Mouse (Mus musculus) lung, postnatal 0 days (tissue): ENCODE results near the gene Cyp2d11. TPM values are rescaled to one million over a fixed set of nuclear protein-coding genes. Genes with fewer than 3 reads are reported as not detected.

Source experiments
- ATAC-seq: fragments of 200-750 bp; cut with Nextera tagmentation; 2 replicates; pipeline ENCODE4 v1.8.0; 2017; ENCODE audit warnings: moderate library complexity
- DNase-seq: peaks from one replicate; pipeline ENCODE4 v3.0.0-alpha.2; 2016; ENCODE audit warnings: low spot score
- H3K27ac ChIP-seq: fragments of 300-500 bp; sonication (generic); 2 replicates; pipeline ENCODE4 v1.5.1; 2014; ENCODE audit warnings: antibody characterized with exemption, mild to moderate bottlenecking, low read length, mixed read lengths
- H3K27me3 ChIP-seq: fragments of 300-500 bp; sonication (generic); replicated peaks from 2 replicates; pipeline ENCODE4 v1.6.1; 2014; ENCODE audit warnings: low read length, mixed read lengths; ENCODE audit not compliant: insufficient read depth
- H3K36me3 ChIP-seq: fragments of 300-500 bp; sonication (generic); 2 replicates; pipeline ENCODE4 v1.6.1; 2014; ENCODE audit warnings: low read length, mixed read lengths; ENCODE audit not compliant: insufficient read depth
- H3K4me1 ChIP-seq: fragments of 300-500 bp; sonication (generic); 2 replicates; pipeline ENCODE4 v1.6.1; 2014; ENCODE audit warnings: antibody characterized with exemption, low read depth, low read length, mixed read lengths; ENCODE audit not compliant: insufficient read depth
- H3K4me2 ChIP-seq: fragments of 300-500 bp; sonication (generic); replicated peaks from 2 replicates; pipeline ENCODE4 v1.6.1; 2014; ENCODE audit warnings: low read depth, mild to moderate bottlenecking, low read length, moderate library complexity, mixed read lengths
- H3K4me3 ChIP-seq: fragments of 300-500 bp; sonication (generic); 2 replicates; pipeline ENCODE4 v1.5.1; 2014; ENCODE audit warnings: low read depth, low read length
- H3K9ac ChIP-seq: fragments of 300-500 bp; sonication (generic); replicated peaks from 2 replicates; pipeline ENCODE4 v1.6.1; 2014; ENCODE audit warnings: low read depth, mild to moderate bottlenecking
- H3K9me3 ChIP-seq: fragments of 300-500 bp; sonication (generic); 2 replicates; pipeline ENCODE4 v1.6.1; 2016; ENCODE audit warnings: low read length, mixed read lengths
- CTCF ChIP-seq: IDR thresholded peaks from 2 replicates; pipeline ENCODE4 v1.5.1; 2016; ENCODE audit warnings: antibody characterized with exemption, mild to moderate bottlenecking
- EP300 ChIP-seq: IDR thresholded peaks from 2 replicates; pipeline ENCODE4 v1.6.1; 2016; ENCODE audit warnings: antibody characterized with exemption, mild to moderate bottlenecking, control low read depth
- WGBS: fragments of 180-500 bp; shearing (Covaris S2); extraction: QIAGEN DNeasy Blood & Tissue Kit; methylation state at CpG from one replicate; pipeline ENCODE4 v1.1.7; 2014; 5-methylcytosine and 5-hydroxymethylcytosine counted together
- polyA plus RNA-seq: library from polyadenylated mRNA; unstranded; fragments of >200 nt; fragmentation: Nextera tagmentation; extraction: Ambion mirVana; gene quantifications from 2 replicates; pipeline ENCODE4 v1.2.1, GENCODE M21; 2015

Cyp2d11 gene
- polyA plus RNA-seq, 1 experiment from 2014 or later, result not detected

DNA sequence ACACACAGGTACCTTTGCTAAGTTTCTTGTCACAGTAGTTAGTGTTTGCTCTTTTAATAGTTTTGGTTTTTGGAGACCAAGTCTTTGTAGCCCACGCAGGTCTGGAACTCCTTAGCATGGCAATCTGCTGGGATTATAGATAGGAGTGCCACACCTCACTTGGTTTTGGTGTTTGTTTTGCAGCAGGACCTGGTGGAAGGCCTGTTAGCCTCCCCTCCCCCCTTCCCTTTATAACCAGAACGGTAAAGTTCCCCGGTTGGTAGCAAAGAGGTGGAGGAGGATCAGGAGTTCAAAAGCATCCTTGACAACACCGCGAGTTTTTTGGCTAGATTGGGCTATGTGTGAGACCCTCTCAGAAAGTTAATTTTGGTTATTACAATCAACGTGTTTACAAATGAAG is 48.9 kb downstream of the Cyp2d11 start:
- WGBS, result 81% methylated on average over 6 of the region's 6 CpGs
- Histone ChIP-seq H3K27ac (no peak overlapping the region), H3K9me3 (no peaks in the 10 kb centered on the region), H3K9ac (no peak overlapping the region), H3K27me3 (no peaks in the 10 kb centered on the region), H3K4me1 (peaks cover 10% of the 10 kb centered on the region), H3K4me2 (no peak overlapping the region), H3K4me3 (no peak overlapping the region), H3K36me3 (peaks cover 17% of the 10 kb centered on the region)
- no peak for TF ChIP-seq CTCF
- no peak for TF ChIP-seq EP300
- no peak for DNase-seq
- no peak for ATAC-seq

DNA sequence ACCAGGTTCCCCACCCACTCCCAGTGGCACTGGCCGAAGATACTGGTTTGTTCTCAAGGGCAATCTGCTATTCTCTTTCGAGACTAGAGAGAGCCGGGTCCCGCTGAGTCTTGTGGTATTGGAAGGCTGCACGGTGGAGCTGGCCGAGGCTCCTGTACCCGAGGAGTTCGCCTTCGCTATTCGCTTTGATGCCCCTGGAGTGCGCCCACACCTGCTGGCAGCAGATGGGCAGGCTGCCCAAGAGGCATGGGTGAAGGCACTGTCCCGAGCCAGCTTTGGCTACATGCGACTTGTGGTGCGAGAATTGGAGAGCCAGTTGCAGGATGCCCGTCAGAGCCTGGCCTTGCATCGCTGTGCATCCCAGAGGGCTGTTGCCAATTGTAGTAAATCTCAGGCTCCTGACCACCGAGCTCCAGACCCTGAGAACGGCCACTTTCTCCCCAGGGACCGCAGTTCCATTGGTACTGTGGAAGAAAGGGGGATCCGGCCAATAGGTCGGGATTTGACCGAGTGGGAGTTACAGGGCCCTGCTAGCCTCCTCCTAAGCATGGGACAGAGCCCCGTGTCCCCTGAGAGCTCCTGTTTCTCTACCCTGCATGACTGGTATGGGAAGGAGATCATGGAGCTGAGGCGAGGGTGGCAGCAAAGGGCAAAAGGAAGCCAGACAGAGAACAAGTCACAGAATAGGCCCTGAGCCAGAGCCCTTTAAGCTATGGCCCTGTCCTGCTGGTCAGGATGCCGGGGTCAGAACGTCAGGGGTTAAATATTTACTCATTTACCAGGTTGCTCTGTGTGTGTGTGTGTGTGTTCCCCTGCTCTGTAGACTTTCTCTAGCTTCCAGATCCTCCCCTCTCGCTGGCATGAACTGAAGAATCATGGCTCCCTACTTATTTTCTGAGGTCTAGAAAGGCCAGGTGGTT is 50.2 kb downstream of the Cyp2d11 start:
- ATAC-seq, result no peak
- H3K4me3 ChIP-seq, result no peak overlapping the region
- no peaks in the 10 kb centered on the region for H3K9me3 ChIP-seq
- no peak for DNase-seq
- no peak overlapping the region for H3K9ac ChIP-seq
- H3K4me2 ChIP-seq, result no peak overlapping the region
- TF ChIP-seq CTCF (no peak), EP300 (no peak)
- H3K27ac ChIP-seq, result no peak overlapping the region
- H3K4me1 ChIP-seq, result peaks cover 10% of the 10 kb centered on the region
- 85% methylated on average over 27 of the region's 27 CpGs for WGBS
- H3K36me3 ChIP-seq, result peaks cover 8% of the 10 kb centered on the region; the same call in 1 of the 2 replicates
- H3K27me3 ChIP-seq, result no peaks in the 10 kb centered on the region

DNA sequence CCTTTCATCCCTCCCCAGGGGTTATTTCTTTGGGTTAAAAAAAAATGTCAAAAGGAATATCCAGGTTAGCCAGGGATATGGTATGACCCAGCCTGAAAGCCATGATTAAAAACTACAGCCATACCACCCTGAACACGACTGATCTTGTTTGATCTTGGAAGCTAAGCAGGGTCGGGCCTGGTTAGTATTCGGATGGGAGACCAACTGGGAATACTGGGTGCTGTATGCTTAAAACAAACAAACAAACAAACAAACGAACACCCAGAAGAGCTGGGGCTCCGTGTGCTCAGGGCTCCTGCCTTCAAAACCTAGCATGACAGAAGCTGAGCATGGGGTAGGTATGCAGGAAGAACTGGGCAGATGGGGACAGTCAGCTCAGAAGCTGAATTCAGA is 51.3 kb downstream of the Cyp2d11 start:
- no peak overlapping the region for H3K4me3 ChIP-seq
- 70% methylated on average over 5 of the region's 5 CpGs for WGBS
- H3K9me3 ChIP-seq, result no peaks in the 10 kb centered on the region
- H3K27ac ChIP-seq, result no peak overlapping the region; the same call in 1 of the 2 replicates
- H3K36me3 ChIP-seq, result no peaks in the 10 kb centered on the region
- no peak for DNase-seq
- H3K27me3 ChIP-seq, result no peaks in the 10 kb centered on the region
- TF ChIP-seq CTCF (no peak), EP300 (no peak)
- peaks cover 16% of the 10 kb centered on the region for H3K4me1 ChIP-seq
- no peak overlapping the region; the same call in 1 of the 2 replicates for H3K4me2 ChIP-seq
- H3K9ac ChIP-seq, result no peak overlapping the region
- no peak for ATAC-seq

DNA sequence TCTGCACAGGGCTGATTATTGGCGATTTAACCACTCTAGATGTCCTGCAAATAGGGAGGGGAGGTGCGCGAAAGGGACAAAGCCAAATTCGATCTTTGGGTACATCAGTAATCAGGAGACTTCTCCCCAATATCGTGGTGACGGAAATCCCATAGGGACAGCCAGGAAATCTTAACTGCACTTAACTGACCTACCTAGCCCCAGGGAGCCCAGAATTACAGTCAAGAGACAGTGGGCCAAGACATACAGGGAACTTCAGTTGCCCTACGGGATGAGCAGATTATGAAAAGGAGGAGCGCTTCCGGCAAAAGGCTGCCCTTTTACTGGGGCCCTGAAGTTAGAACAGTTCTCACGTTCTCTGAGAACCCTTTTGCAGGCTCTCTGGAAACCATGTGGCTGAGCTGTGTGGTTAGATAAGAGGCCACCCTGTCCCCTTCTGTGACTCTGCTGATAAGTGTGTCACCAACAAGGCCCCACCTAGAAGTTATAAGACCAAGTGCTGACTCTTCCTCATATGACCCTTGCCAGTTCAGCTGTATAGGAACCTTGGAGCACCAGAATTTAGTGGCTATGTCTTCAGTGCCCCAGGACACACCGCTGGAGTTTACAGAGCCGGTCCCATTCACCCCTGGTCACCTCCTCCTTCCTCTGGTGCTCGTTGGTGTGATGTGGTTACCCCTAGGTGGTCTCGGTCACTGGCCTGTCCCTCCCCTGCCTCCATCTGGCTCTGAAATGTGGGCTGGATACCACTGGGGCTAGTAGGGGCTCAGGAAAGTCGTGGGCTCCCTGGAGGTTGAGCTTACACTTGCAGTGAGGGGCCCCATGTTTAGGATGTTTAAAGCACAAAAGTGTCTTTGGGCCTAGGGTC is 51.9 kb downstream of the Cyp2d11 start:
- H3K9ac ChIP-seq, result peak overlapping the region; percentile 72
- TF ChIP-seq EP300 (no peak), CTCF (no peak)
- no peaks in the 10 kb centered on the region for H3K36me3 ChIP-seq
- peak overlapping the region; percentile 46 for H3K4me3 ChIP-seq
- H3K4me1 ChIP-seq, result peaks cover 10% of the 10 kb centered on the region
- H3K4me2 ChIP-seq, result peak overlapping the region; percentile 79
- peak; percentile 32 for DNase-seq
- H3K27ac ChIP-seq, result peak overlapping the region; percentile 73
- ATAC-seq, result no peak
- WGBS, result 50% methylated on average over 15 of the region's 15 CpGs
- no peaks in the 10 kb centered on the region for H3K9me3 ChIP-seq
- no peaks in the 10 kb centered on the region for H3K27me3 ChIP-seq

DNA sequence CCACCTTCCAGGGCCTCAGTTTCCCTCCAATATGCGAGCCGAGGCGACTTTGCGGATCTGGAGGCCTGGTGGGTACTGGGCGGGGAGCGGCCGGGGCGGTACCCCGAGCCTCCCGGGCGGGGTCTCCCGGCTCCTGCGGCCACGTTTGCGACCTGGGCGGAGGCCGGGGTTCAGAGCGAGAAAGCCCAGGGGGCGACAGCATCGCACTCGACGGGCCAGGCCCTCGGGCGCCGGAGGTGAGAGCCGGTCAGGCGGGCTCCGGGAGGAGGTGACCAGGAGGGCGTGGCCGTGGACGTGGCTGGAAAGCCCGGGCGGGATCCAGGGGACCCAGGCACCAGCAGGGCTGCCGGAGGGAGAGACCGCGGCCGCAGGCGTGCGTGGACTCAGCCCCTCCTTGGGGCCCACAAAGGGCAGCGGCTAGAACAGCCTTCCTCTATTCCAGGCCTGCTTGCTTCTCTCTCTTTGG is 52.8 kb downstream of the Cyp2d11 start:
- peak overlapping the region; percentile 72 for H3K9ac ChIP-seq
- TF ChIP-seq CTCF, result peak; percentile 2; the same call in 1 of the 2 replicates
- TF ChIP-seq EP300, result no peak
- H3K4me1 ChIP-seq, result peaks cover 7% of the 10 kb centered on the region; the same call in 1 of the 2 replicates
- no peaks in the 10 kb centered on the region for H3K36me3 ChIP-seq
- H3K4me2 ChIP-seq, result peak overlapping the region; percentile 79
- WGBS, result under 1% methylated on average over 36 of the region's 40 CpGs
- H3K27me3 ChIP-seq, result no peaks in the 10 kb centered on the region
- peak overlapping the region; percentile 73 for H3K27ac ChIP-seq
- H3K4me3 ChIP-seq, result peak overlapping the region; percentile 46
- DNase-seq, result peak; percentile 80
- no peaks in the 10 kb centered on the region for H3K9me3 ChIP-seq
- ATAC-seq, result peak; percentile 1; the same call in 1 of the 2 replicates

DNA sequence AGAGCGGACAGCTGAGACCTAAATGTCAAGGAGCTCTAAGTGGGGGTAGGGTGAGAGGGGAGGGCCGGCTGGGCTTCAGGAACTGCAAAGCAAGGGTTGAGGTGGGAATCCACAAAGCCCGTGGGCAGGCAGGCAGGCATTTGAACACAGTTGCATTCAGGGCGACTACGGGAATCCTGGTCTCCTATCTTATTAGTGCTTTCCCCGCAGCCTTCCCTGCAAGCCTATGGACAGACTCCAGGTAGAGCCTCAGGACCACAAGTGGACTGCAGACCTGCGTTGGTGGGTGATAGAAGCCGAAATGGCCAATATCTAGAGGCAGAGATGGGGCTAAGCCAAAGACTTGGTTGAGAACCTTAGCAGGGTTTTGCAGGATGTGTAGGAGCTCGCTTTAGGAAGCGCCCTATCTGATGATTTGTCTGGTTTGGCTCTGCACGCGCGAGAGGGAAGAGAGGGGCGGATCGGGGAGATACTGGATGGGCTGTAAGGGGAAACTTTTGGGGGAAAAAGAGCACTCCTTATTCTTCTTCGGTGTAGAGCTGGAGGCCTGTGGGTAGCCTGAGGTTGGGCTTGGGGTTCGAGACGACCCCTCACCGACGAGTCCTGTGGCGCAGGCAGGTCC is 53.3 kb downstream of the Cyp2d11 start:
- H3K4me2 ChIP-seq, result peak overlapping the region; percentile 79
- no peaks in the 10 kb centered on the region for H3K9me3 ChIP-seq
- DNase-seq, result peak; percentile 35
- no peak for ATAC-seq
- H3K27ac ChIP-seq, result peak overlapping the region; percentile 73
- TF ChIP-seq CTCF (no peak), EP300 (no peak)
- H3K4me1 ChIP-seq, result peaks cover 7% of the 10 kb centered on the region; the same call in 1 of the 2 replicates
- no peaks in the 10 kb centered on the region for H3K27me3 ChIP-seq
- H3K36me3 ChIP-seq, result peaks cover 4% of the 10 kb centered on the region
- WGBS, result 31% methylated on average over 19 of the region's 21 CpGs
- peak overlapping the region; percentile 46 for H3K4me3 ChIP-seq
- H3K9ac ChIP-seq, result peak overlapping the region; percentile 72
